Mouse (Mus musculus): ENCODE measurements at regions not wholly inside any gene's neighbourhood (a gene's known extent, or its start where the extent isn't known, plus 50 kb on each side); places are given as distances from the start of the nearest gene placed in this dataset.

DNA sequence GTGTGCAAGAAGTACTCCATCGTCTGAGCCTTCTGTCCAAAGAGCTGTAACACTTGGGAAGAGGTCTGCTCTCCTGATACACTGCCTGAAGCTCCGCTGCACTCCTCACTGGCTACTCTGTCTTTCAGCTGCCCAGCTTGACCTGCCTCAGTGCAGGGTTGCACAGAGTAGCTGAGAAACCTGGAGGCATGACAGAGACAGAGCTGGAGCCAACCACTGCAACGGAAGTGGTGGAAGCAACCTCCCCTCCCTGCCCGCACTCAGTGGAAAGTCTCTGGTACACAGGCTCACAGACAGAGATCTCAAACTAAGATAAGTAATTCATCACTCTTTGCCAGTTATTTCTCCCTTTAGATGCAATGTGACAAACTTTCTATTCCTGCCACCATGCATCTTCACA is 1638.4 kb downstream of the Kcnt2 start:
- Histone ChIP-seq H3K36me3 (ENCODE audit: control insufficient read depth, insufficient read depth, low read length) (no peaks in the 10 kb centered on the region), H3K27me3 (replicated peaks; ENCODE audit: control insufficient read depth, insufficient read depth, low read length) (no peaks in the 10 kb centered on the region), H3K4me2 (ENCODE audit: low read length) (no peak overlapping the region), H3K27ac (ENCODE audit: low read depth, low read length) (no peak overlapping the region), H3K9me3 (replicated peaks; ENCODE audit: control insufficient read depth, low read length) (no peaks in the 10 kb centered on the region), H3K4me3 (ENCODE audit: low read depth, low read length) (no peak overlapping the region), H3K4me1 (ENCODE audit: control insufficient read depth, insufficient read depth, low read length) (no peaks in the 10 kb centered on the region), H3K9ac (ENCODE audit: low read length) (no peak overlapping the region)
- WGBS: 87% methylated on average over 4 of the region's 4 CpGs
- no peak for DNase-seq (ENCODE audit: low spot score)
- ATAC-seq: no peak

GRCm38 (mm10) chr1:141897924-141898455 is 1652.0 kb downstream of the Kcnt2 start:
- DNase-seq (ENCODE audit: low spot score): no peak
- H3K4me2 ChIP-seq (ENCODE audit: low read length): no peak overlapping the region
- H3K27me3 ChIP-seq (replicated peaks; ENCODE audit: control insufficient read depth, insufficient read depth, low read length): no peaks in the 10 kb centered on the region
- no peak for ATAC-seq
- H3K4me3 ChIP-seq (ENCODE audit: low read depth, low read length): no peak overlapping the region
- H3K36me3 ChIP-seq (ENCODE audit: control insufficient read depth, insufficient read depth, low read length): no peaks in the 10 kb centered on the region
- H3K27ac ChIP-seq (ENCODE audit: low read depth, low read length): no peak overlapping the region
- H3K4me1 ChIP-seq (ENCODE audit: control insufficient read depth, insufficient read depth, low read length): no peaks in the 10 kb centered on the region
- H3K9me3 ChIP-seq (replicated peaks; ENCODE audit: control insufficient read depth, low read length): no peaks in the 10 kb centered on the region
- WGBS: 85% methylated on average over 8 of the region's 8 CpGs
- no peak overlapping the region for H3K9ac ChIP-seq (ENCODE audit: low read length)

DNA sequence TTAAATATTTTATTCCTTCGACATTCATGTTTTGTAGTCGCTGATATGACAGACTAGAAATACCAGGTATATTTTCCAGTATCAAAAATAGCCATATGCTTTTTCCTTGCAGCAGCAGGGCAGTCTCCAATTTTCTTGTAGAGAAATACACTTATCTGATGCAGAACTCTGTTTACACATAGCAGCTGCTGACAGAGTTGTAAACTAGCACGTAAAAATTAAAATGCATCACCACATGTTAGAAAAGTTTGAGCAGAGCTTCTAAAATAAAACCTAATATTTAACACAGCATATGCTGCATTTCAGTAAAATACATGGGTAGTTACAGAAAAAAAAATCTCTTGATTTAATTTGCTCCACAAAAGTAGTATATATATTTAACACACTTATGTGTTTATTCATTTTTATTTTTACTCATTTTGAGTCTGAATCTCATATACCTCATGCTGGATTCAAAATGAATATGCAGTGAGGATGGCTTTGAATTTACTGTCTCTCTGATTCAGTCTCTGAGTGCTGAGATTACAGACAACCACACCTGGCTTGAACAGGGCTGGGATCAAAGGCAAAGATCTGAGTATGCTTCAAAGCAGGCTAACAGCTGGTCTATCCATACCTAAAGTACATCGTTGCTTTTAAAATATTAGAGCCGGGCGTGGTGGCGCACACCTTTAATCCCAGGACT is 1665.9 kb downstream of the Kcnt2 start:
- DNase-seq (ENCODE audit: low spot score) (peak; percentile 60), ATAC-seq (no peak)
- H3K36me3 ChIP-seq (ENCODE audit: control insufficient read depth, insufficient read depth, low read length): no peaks in the 10 kb centered on the region
- no peaks in the 10 kb centered on the region for H3K27me3 ChIP-seq (replicated peaks; ENCODE audit: control insufficient read depth, insufficient read depth, low read length)
- no peak overlapping the region for H3K9ac ChIP-seq (ENCODE audit: low read length)
- no peaks in the 10 kb centered on the region for H3K4me1 ChIP-seq (ENCODE audit: control insufficient read depth, insufficient read depth, low read length)
- H3K4me3 ChIP-seq (ENCODE audit: low read depth, low read length): no peak overlapping the region
- no peaks in the 10 kb centered on the region for H3K9me3 ChIP-seq (replicated peaks; ENCODE audit: control insufficient read depth, low read length)
- WGBS: 87% methylated on average over 7 of the region's 7 CpGs
- no peak overlapping the region for H3K27ac ChIP-seq (ENCODE audit: low read depth, low read length)
- no peak overlapping the region for H3K4me2 ChIP-seq (ENCODE audit: low read length)

GRCm38 (mm10) chr1:141926194-141926593 is 1680.2 kb downstream of the Kcnt2 start:
- H3K4me2 ChIP-seq (ENCODE audit: low read length): no peak overlapping the region
- H3K36me3 ChIP-seq (ENCODE audit: control insufficient read depth, insufficient read depth, low read length): no peaks in the 10 kb centered on the region
- no peaks in the 10 kb centered on the region for H3K27me3 ChIP-seq (replicated peaks; ENCODE audit: control insufficient read depth, insufficient read depth, low read length)
- H3K27ac ChIP-seq (ENCODE audit: low read depth, low read length): no peak overlapping the region
- no peak for DNase-seq (ENCODE audit: low spot score)
- no peak overlapping the region for H3K9ac ChIP-seq (ENCODE audit: low read length)
- no peaks in the 10 kb centered on the region for H3K4me1 ChIP-seq (ENCODE audit: control insufficient read depth, insufficient read depth, low read length)
- 76% methylated on average over 1 of the region's 1 CpGs for WGBS
- H3K9me3 ChIP-seq (replicated peaks; ENCODE audit: control insufficient read depth, low read length): no peaks in the 10 kb centered on the region
- H3K4me3 ChIP-seq (ENCODE audit: low read depth, low read length): no peak overlapping the region
- ATAC-seq: no peak

- H3K9ac ChIP-seq (ENCODE audit: low read length): no peak overlapping the region
- ATAC-seq: no peak
Observed at GRCm38 (mm10) chr1:141926804-141927203, 1680.8 kb downstream of the Kcnt2 start.

DNA sequence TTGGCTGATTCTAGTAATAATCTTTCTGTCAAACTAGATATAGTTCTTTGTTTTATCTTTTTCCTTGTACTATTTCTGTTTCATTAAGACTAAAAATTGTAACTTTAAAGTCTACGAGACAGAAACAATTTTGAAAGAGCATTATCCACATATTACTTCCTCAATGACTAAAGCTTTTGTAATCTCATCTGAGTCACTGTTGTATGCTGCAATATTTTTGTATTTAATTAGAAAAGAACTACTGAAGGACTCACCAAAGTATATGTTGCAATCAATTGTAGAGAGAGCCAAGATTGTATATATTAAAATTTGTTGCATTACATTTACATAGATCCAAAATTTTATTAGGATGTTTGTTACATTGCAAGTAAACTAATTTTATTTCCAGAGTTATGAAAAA is 1692.4 kb upstream of the B3galt2 start:
- 83% methylated on average over 1 of the region's 1 CpGs for WGBS
- no peak for DNase-seq (ENCODE audit: low spot score)
- Histone ChIP-seq H3K27ac (ENCODE audit: low read depth, low read length) (no peak overlapping the region), H3K9ac (ENCODE audit: low read length) (no peak overlapping the region), H3K4me2 (ENCODE audit: low read length) (no peak overlapping the region), H3K4me3 (ENCODE audit: low read depth, low read length) (no peak overlapping the region), H3K27me3 (replicated peaks; ENCODE audit: control insufficient read depth, insufficient read depth, low read length) (no peaks in the 10 kb centered on the region), H3K36me3 (ENCODE audit: control insufficient read depth, insufficient read depth, low read length) (no peaks in the 10 kb centered on the region), H3K4me1 (ENCODE audit: control insufficient read depth, insufficient read depth, low read length) (no peaks in the 10 kb centered on the region), H3K9me3 (replicated peaks; ENCODE audit: control insufficient read depth, low read length) (no peaks in the 10 kb centered on the region)
- ATAC-seq: no peak

More at GRCm38 (mm10) chr1:141926804-141927203, 1680.8 kb downstream of the Kcnt2 start:
- no peak for DNase-seq (ENCODE audit: low spot score)
- Histone ChIP-seq H3K4me1 (ENCODE audit: control insufficient read depth, insufficient read depth, low read length) (no peaks in the 10 kb centered on the region), H3K9me3 (replicated peaks; ENCODE audit: control insufficient read depth, low read length) (no peaks in the 10 kb centered on the region), H3K27me3 (replicated peaks; ENCODE audit: control insufficient read depth, insufficient read depth, low read length) (no peaks in the 10 kb centered on the region), H3K36me3 (ENCODE audit: control insufficient read depth, insufficient read depth, low read length) (no peaks in the 10 kb centered on the region), H3K4me3 (ENCODE audit: low read depth, low read length) (no peak overlapping the region), H3K4me2 (ENCODE audit: low read length) (no peak overlapping the region), H3K27ac (ENCODE audit: low read depth, low read length) (no peak overlapping the region)
- WGBS: 67% methylated on average over 4 of the region's 4 CpGs

DNA sequence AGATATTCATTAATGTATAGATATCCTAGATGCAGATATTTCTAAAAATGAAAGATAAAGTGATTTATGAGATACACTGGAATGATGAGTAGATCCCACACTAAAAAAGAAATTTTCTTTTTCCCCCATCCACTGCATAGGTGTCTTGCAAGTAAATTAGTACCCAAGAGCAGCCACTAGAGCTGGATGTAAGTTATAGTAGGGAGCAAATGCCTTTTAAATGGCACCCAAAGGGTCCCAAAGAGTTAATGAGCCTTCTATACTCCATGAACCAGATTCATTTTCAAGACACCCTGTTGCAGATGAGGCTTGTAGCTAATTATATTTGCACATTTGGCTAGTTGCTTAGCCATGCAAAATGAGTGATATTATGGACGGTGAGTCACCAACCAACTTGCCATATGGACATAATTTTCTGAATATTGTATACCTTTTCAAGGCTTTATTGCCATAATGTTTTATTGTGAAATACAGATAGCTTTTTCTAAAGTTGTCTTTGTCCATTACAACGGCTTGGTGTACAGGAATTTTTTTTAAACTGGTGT is 1686.1 kb upstream of the B3galt2 start:
- Histone ChIP-seq H3K36me3 (ENCODE audit: control insufficient read depth, insufficient read depth, low read length) (no peaks in the 10 kb centered on the region), H3K27ac (ENCODE audit: low read depth, low read length) (no peak overlapping the region), H3K9me3 (replicated peaks; ENCODE audit: control insufficient read depth, low read length) (no peaks in the 10 kb centered on the region), H3K4me2 (ENCODE audit: low read length) (no peak overlapping the region), H3K9ac (ENCODE audit: low read length) (no peak overlapping the region), H3K27me3 (replicated peaks; ENCODE audit: control insufficient read depth, insufficient read depth, low read length) (no peaks in the 10 kb centered on the region), H3K4me3 (ENCODE audit: low read depth, low read length) (no peak overlapping the region), H3K4me1 (ENCODE audit: control insufficient read depth, insufficient read depth, low read length) (no peaks in the 10 kb centered on the region)
- DNase-seq (ENCODE audit: low spot score) (no peak), ATAC-seq (no peak)
- WGBS: 76% methylated on average over 2 of the region's 2 CpGs

DNA sequence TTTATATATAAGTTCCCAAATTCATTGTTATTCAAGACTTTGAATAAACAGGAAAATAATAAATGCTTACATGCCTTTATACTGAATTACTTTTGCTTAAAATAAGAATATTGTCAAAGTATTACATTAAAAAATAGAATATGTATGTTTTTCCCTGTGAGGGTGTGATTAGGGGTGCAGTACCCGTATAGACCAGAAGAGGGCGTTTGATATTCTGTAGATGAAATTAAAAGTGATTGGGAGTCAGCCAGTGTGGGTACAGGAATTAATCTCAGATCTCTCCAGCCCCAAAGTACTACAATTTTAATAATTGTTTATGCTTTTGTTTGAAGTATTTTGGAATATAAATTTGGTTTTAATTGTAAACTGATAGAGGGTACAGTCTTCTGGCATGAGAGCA is 1678.7 kb upstream of the B3galt2 start:
- no peaks in the 10 kb centered on the region for H3K9me3 ChIP-seq (replicated peaks; ENCODE audit: control insufficient read depth, low read length)
- no peaks in the 10 kb centered on the region for H3K27me3 ChIP-seq (replicated peaks; ENCODE audit: control insufficient read depth, insufficient read depth, low read length)
- WGBS: 3% methylated on average over 2 of the region's 2 CpGs
- no peaks in the 10 kb centered on the region for H3K36me3 ChIP-seq (ENCODE audit: control insufficient read depth, insufficient read depth, low read length)
- H3K4me2 ChIP-seq (ENCODE audit: low read length): no peak overlapping the region
- ATAC-seq: no peak
- H3K9ac ChIP-seq (ENCODE audit: low read length): no peak overlapping the region
- H3K4me1 ChIP-seq (ENCODE audit: control insufficient read depth, insufficient read depth, low read length): no peaks in the 10 kb centered on the region
- DNase-seq (ENCODE audit: low spot score): peak; percentile 46
- H3K4me3 ChIP-seq (ENCODE audit: low read depth, low read length): no peak overlapping the region
- no peak overlapping the region for H3K27ac ChIP-seq (ENCODE audit: low read depth, low read length)

- no peak overlapping the region for H3K4me2 ChIP-seq (ENCODE audit: low read length)
- 46% methylated on average over 5 of the region's 5 CpGs for WGBS
- no peak overlapping the region for H3K4me3 ChIP-seq (ENCODE audit: low read depth, low read length)
- H3K27ac ChIP-seq (ENCODE audit: low read depth, low read length): no peak overlapping the region
- ATAC-seq: no peak
- H3K36me3 ChIP-seq (ENCODE audit: control insufficient read depth, insufficient read depth, low read length): no peaks in the 10 kb centered on the region
- no peak for DNase-seq (ENCODE audit: low spot score)
- H3K9me3 ChIP-seq (replicated peaks; ENCODE audit: control insufficient read depth, low read length): no peaks in the 10 kb centered on the region
- no peaks in the 10 kb centered on the region for H3K4me1 ChIP-seq (ENCODE audit: control insufficient read depth, insufficient read depth, low read length)
- H3K9ac ChIP-seq (ENCODE audit: low read length): no peak overlapping the region
- H3K27me3 ChIP-seq (replicated peaks; ENCODE audit: control insufficient read depth, insufficient read depth, low read length): no peaks in the 10 kb centered on the region
Observed at GRCm38 (mm10) chr1:141968133-141968532, 1672.3 kb upstream of the B3galt2 start.

Data from forebrain, embryonic 14.5 days (tissue).